Mouse (Mus musculus) lung, embryonic 14.5 days (tissue): ENCODE results near the gene Slc25a17. TPM values are rescaled to one million over a fixed set of nuclear protein-coding genes. Genes with fewer than 3 reads are reported as not detected.

ENCODE experiments used
- ATAC-seq: fragments of 200-750 bp; cut with Nextera tagmentation; 2 replicates; pipeline ENCODE4 v1.8.0; 2017; ENCODE audit warnings: mild to moderate bottlenecking, moderate TSS enrichment, moderate library complexity; ENCODE audit not compliant: insufficient read depth
- DNase-seq: peaks from one replicate; pipeline ENCODE4 v3.0.0-alpha.2; 2015
- H3K27ac ChIP-seq: fragments of 300-500 bp; sonication (generic); 2 replicates; pipeline ENCODE4 v1.5.1; 2014; ENCODE audit warnings: low read depth, mild to moderate bottlenecking, moderate library complexity
- H3K27me3 ChIP-seq: fragments of 300-500 bp; sonication (generic); 2 replicates; pipeline ENCODE4 v1.6.1; 2014; ENCODE audit warnings: low read length, control low read depth; ENCODE audit not compliant: insufficient read depth
- H3K36me3 ChIP-seq: fragments of 300-500 bp; sonication (generic); 2 replicates; pipeline ENCODE4 v1.6.1; 2014; ENCODE audit warnings: control low read depth; ENCODE audit not compliant: insufficient read depth
- H3K4me1 ChIP-seq: fragments of 300-500 bp; sonication (generic); 2 replicates; pipeline ENCODE4 v1.6.1; 2014; ENCODE audit warnings: antibody characterized with exemption, control low read depth; ENCODE audit not compliant: insufficient read depth
- H3K4me2 ChIP-seq: fragments of 300-500 bp; sonication (generic); 2 replicates; pipeline ENCODE4 v1.6.1; 2014; ENCODE audit warnings: mild to moderate bottlenecking
- H3K4me3 ChIP-seq: fragments of 300-500 bp; sonication (generic); 2 replicates; pipeline ENCODE4 v1.5.1; 2014; ENCODE audit warnings: low read depth, low read length
- H3K9ac ChIP-seq: fragments of 300-500 bp; sonication (generic); 2 replicates; pipeline ENCODE4 v1.6.1; 2014
- H3K9me3 ChIP-seq: fragments of 300-500 bp; sonication (generic); 2 replicates; pipeline ENCODE4 v1.6.1; 2016; ENCODE audit warnings: low read depth, low read length, control low read depth
- CTCF ChIP-seq: IDR thresholded peaks from 2 replicates; pipeline ENCODE4 v1.5.1; 2016; ENCODE audit warnings: antibody characterized with exemption, low read depth
- WGBS: fragments of 180-500 bp; shearing (Covaris S2); extraction: QIAGEN DNeasy Blood & Tissue Kit; methylation state at CpG from one replicate; pipeline ENCODE4 v1.1.7; 2014; 5-methylcytosine and 5-hydroxymethylcytosine counted together
- polyA plus RNA-seq: library from polyadenylated mRNA; unstranded; fragments of >200 nt; fragmentation: Nextera tagmentation; extraction: Ambion mirVana; gene quantifications from 2 replicates; pipeline ENCODE4 v1.2.1, GENCODE M21; 2014

Slc25a17 gene
- polyA plus RNA-seq, 1 experiment from 2014 or later: 109 TPM

GRCm38 (mm10) chr15:81394211-81394915 is 33.8 kb upstream of the Slc25a17 start:
- H3K9ac ChIP-seq: no peak overlapping the region
- H3K27me3 ChIP-seq: no peaks in the 10 kb centered on the region
- H3K4me1 ChIP-seq: 0 out of 2 replicates have a peak, but pooled peaks cover 4% of the 10 kb centered on the region
- DNase-seq (no peak), ATAC-seq (no peak)
- H3K36me3 ChIP-seq: peaks cover 42% of the 10 kb centered on the region
- H3K27ac ChIP-seq: no peak overlapping the region
- no peak for TF ChIP-seq CTCF
- H3K9me3 ChIP-seq: no peaks in the 10 kb centered on the region
- WGBS: 78% methylated on average over 8 of the region's 8 CpGs
- H3K4me3 ChIP-seq: no peak overlapping the region
- no peak overlapping the region for H3K4me2 ChIP-seq

GRCm38 (mm10) chr15:81392997-81393396 is 32.4 kb upstream of the Slc25a17 start:
- ATAC-seq: no peak
- Histone ChIP-seq H3K9ac (no peak overlapping the region), H3K36me3 (peaks cover 55% of the 10 kb centered on the region)

GRCm38 (mm10) chr15:81386327-81386726 is 25.7 kb upstream of the Slc25a17 start:
- no peak for ATAC-seq
- Histone ChIP-seq H3K4me3 (no peak overlapping the region), H3K36me3 (peaks cover 90% of the 10 kb centered on the region), H3K9me3 (no peaks in the 10 kb centered on the region), H3K9ac (no peak overlapping the region), H3K4me1 (no peaks in the 10 kb centered on the region), H3K27ac (no peak overlapping the region), H3K4me2 (no peak overlapping the region), H3K27me3 (no peaks in the 10 kb centered on the region)
- WGBS: 95% methylated on average over 5 of the region's 5 CpGs
- 0 out of 2 replicates have a peak, but pooled peaks have one; percentile 7 for TF ChIP-seq CTCF
- DNase-seq: no peak

More at GRCm38 (mm10) chr15:81392997-81393396, 32.4 kb upstream of the Slc25a17 start:
- TF ChIP-seq CTCF: no peak
- Histone ChIP-seq H3K27me3 (no peaks in the 10 kb centered on the region), H3K9me3 (no peaks in the 10 kb centered on the region), H3K4me2 (no peak overlapping the region), H3K4me3 (no peak overlapping the region), H3K27ac (no peak overlapping the region), H3K4me1 (0 out of 2 replicates have a peak, but pooled peaks cover 3% of the 10 kb centered on the region)
- no peak for DNase-seq

GRCm38 (mm10) chr15:81378845-81379244 is 18.2 kb upstream of the Slc25a17 start:
- DNase-seq (no peak), ATAC-seq (no peak)
- Histone ChIP-seq H3K4me3 (no peak overlapping the region), H3K4me1 (no peaks in the 10 kb centered on the region), H3K9ac (no peak overlapping the region), H3K4me2 (no peak overlapping the region), H3K27me3 (no peaks in the 10 kb centered on the region), H3K36me3 (peaks cover 79% of the 10 kb centered on the region), H3K27ac (no peak overlapping the region), H3K9me3 (no peaks in the 10 kb centered on the region)
- no peak for TF ChIP-seq CTCF
- 81% methylated on average over 2 of the region's 2 CpGs for WGBS

GRCm38 (mm10) chr15:81374621-81375020 is 14.0 kb upstream of the Slc25a17 start:
- no peak for DNase-seq
- ATAC-seq: no peak
- TF ChIP-seq CTCF: no peak
- Histone ChIP-seq H3K4me2 (no peak overlapping the region), H3K27me3 (no peaks in the 10 kb centered on the region), H3K9me3 (no peaks in the 10 kb centered on the region), H3K4me3 (no peak overlapping the region), H3K4me1 (no peaks in the 10 kb centered on the region), H3K27ac (no peak overlapping the region), H3K36me3 (peaks cover 82% of the 10 kb centered on the region), H3K9ac (no peak overlapping the region)
- 87% methylated on average over 11 of the region's 11 CpGs for WGBS

GRCm38 (mm10) chr15:81370356-81370755 is 9.7 kb upstream of the Slc25a17 start:
- H3K4me1 ChIP-seq: no peaks in the 10 kb centered on the region
- 57% methylated on average over 1 of the region's 1 CpGs for WGBS
- H3K9me3 ChIP-seq: no peaks in the 10 kb centered on the region
- DNase-seq: peak; percentile 5
- no peak overlapping the region for H3K9ac ChIP-seq
- no peak overlapping the region for H3K4me3 ChIP-seq
- no peak for ATAC-seq
- no peaks in the 10 kb centered on the region for H3K27me3 ChIP-seq
- H3K27ac ChIP-seq: no peak overlapping the region
- no peak for TF ChIP-seq CTCF
- H3K4me2 ChIP-seq: no peak overlapping the region
- peaks cover 91% of the 10 kb centered on the region for H3K36me3 ChIP-seq

- 95% methylated on average over 1 of the region's 1 CpGs for WGBS
- Histone ChIP-seq H3K4me1 (no peaks in the 10 kb centered on the region), H3K4me2 (no peak overlapping the region), H3K27ac (no peak overlapping the region), H3K4me3 (no peak overlapping the region), H3K27me3 (no peaks in the 10 kb centered on the region), H3K36me3 (peaks cover 94% of the 10 kb centered on the region), H3K9ac (no peak overlapping the region), H3K9me3 (no peaks in the 10 kb centered on the region)
- DNase-seq (no peak), ATAC-seq (no peak)
- TF ChIP-seq CTCF: no peak
These were observed 8.0 kb upstream of the Slc25a17 start for GRCm38 (mm10) chr15:81368601-81369000.
